ENCODE assay signal across 9 mouse cellular contexts in the genomic region with DNA sequence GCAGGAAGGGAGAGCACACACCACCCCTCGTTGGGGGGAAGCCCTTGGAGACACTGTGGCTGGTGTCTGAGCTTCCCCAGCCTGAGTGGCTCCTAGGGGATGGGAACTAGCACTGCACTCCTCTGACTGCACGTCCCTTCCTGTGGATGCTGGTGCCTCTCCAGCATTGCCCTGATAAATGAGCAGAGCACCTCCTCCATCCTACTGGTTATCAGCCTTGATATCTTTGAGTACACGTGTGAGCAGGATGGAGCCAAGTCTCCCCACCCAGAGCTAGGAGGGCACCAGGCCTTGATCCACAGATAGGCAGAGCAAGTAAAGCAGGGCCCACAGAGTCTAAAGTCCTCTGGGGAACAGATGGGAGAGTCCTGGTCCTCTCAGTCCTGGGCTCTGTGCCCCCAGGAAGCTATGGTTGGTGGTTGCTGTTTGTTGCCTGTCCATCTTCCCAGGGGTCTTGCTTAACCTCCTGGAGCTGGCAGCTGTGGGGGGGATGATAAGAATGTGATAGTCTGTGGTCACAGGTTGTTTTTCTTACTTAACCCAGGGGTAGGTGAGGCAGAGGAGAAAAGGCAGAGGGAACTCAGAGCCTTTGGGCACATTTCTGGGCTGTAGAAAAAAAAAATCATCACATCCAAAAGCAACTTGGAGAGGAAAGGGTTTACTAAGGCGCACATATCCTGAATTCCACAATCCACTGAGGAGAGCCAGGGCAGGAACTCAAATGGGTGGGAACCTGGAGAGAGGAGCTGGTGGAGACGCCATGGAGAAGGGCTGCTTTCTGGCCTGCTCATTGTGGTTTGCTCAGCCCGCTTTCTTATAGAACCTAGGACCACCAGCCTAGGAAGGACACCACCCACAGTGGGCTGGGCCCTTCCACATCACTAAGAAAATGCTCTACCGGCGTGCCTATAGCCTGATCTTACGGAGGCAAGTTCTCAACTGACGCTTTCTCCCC. TPM values are rescaled to one million over a fixed set of nuclear protein-coding genes. Genes with fewer than 3 reads are reported as not detected.
DNase-seq lines count a peak whose midpoint lies in the region; ATAC-seq and TF ChIP-seq lines count a peak whose summit lies in the region.
"Had no signal": no experiment of that assay in that cellular context is flagged by ENCODE, and none has a peak within 500 bp of the region (broad histone marks: within the 10 kb centered on the region; RNA-seq: fewer than 3 reads in every experiment).

No protein-coding gene starts in this region.

- peak; percentile 40 for DNase-seq in urinary bladder, postnatal 14 days (ENCODE audit: low spot score)
- no peak for DNase-seq in urinary bladder, postnatal 10 days (ENCODE audit: low spot score)
- peak; percentile 54 to 56 for DNase-seq in heart, postnatal 14 days
- no peak for DNase-seq in lung, adult 2 months
- no peak for DNase-seq in ovary, postnatal 14 days (ENCODE audit: low spot score)
- no peak for DNase-seq in right cerebral cortex, postnatal 4 days
- DNase-seq in thymus, adult 18-20 months, result no peak

- 53% methylated on average over 10 of the region's 10 CpGs for WGBS in lung, adult 2 months

- TF ChIP-seq POLR2A in lung, adult 2 months (IDR thresholded peaks at IDR 0.05; ENCODE audit: borderline replicate concordance, extremely low read depth, low read depth, low read length), result 0 out of 2 replicates have a peak, but pooled peaks have one; percentile 5

- intact Hi-C loops in heart, postnatal 14 days (cut with DNase I), result loop anchor here (2.0 kb wide), 1 partner anchor 32 kb away; no protein-coding TSS in a partner anchor

- H3K4me1 ChIP-seq in lung, adult 2 months (ENCODE audit: control insufficient read depth, insufficient read depth, low read length), result peaks cover 23% of the 10 kb centered on the region

- ATAC-seq in activated CD4-positive, CD25-positive, alpha-beta regulatory T cell, adult 4 months, result no peak

- TF ChIP-seq CTCF in lung, adult 2 months (IDR thresholded peaks at IDR 0.05; ENCODE audit: insufficient read depth, low read length), result 0 out of 2 replicates have a peak, but pooled peaks have one; percentile 17

- H3K4me3 ChIP-seq in lung, adult 2 months (replicated peaks; ENCODE audit: extremely low read depth, low read depth, low read length), result no peak overlapping the region
- H3K4me3 ChIP-seq: midbrain, embryonic 15.5 days had no signal

RNA-seq across cellular contexts. Expression of gene Mgll, which starts 34.6 kb away (rescaled TPM):
- total RNA-seq in heart, postnatal 14 days (2021), result 100 to 1,000 TPM; 173 to 177 TPM
- polyA plus RNA-seq in lung, adult 2 months (2012; rRNA removed), result 110 and 128 TPM in 2 replicates
- polyA plus RNA-seq in activated CD4-positive, CD25-positive, alpha-beta regulatory T cell, adult 4 months (2017; shearing (Covaris generic)), result under 1 TPM; 0.53 to 0.75 TPM

Comparison
In these comparisons a context has a peak if more than half of its experiments do, and no peak if none do; other contexts are left out.
1. DNase-seq: peak in urinary bladder, postnatal 14 days (single experiment) and heart, postnatal 14 days (2 of 2); none in urinary bladder, postnatal 10 days (single experiment), lung, adult 2 months (single experiment), ovary, postnatal 14 days (single experiment), right cerebral cortex, postnatal 4 days (single experiment) and thymus, adult 18-20 months (0 of 2).
2. RNA of gene Mgll, which starts 34.6 kb away (polyA plus RNA-seq): 110 to 128 TPM in lung, adult 2 months; 0.53 to 0.75 TPM in activated CD4-positive, CD25-positive, alpha-beta regulatory T cell, adult 4 months; every median in the first group is over 10 times any median in the second.